Mouse (Mus musculus) testis, adult 2 months (tissue): ENCODE measurements at regions not wholly inside any gene's neighbourhood (a gene's known extent, or its start where the extent isn't known, plus 50 kb on each side); places are given as distances from the start of the nearest gene placed in this dataset.

ENCODE experiments used
- H3K27ac ChIP-seq: fragments of 200-500 bp; 2 replicates; pipeline ENCODE4 v1.5.1; 2012; ENCODE audit warnings: low read depth, low read length; ENCODE audit not compliant: control insufficient read depth, insufficient read depth
- H3K27me3 ChIP-seq: fragments of 200-500 bp; 2 replicates; pipeline ENCODE4 v1.6.1; 2012; ENCODE audit warnings: mild to moderate bottlenecking, low read length, moderate library complexity; ENCODE audit not compliant: control insufficient read depth, insufficient read depth
- H3K36me3 ChIP-seq: fragments of 200-500 bp; 2 replicates; pipeline ENCODE4 v1.6.1; 2012; ENCODE audit warnings: mild to moderate bottlenecking, low read length; ENCODE audit not compliant: control insufficient read depth, insufficient read depth
- H3K4me1 ChIP-seq: fragments of 200-500 bp; 2 replicates; pipeline ENCODE4 v1.6.1; 2012; ENCODE audit warnings: low read length; ENCODE audit not compliant: control insufficient read depth, insufficient read depth
- H3K4me3 ChIP-seq: fragments of 200-500 bp; 2 replicates; pipeline ENCODE4 v1.5.1; 2012; ENCODE audit warnings: low read depth, mild to moderate bottlenecking, low read length, moderate library complexity, mixed read lengths; ENCODE audit not compliant: control insufficient read depth
- CTCF ChIP-seq: fragments of 200-500 bp; IDR thresholded peaks from 2 replicates; pipeline ENCODE4 v1.5.1; 2012; ENCODE audit warnings: low read depth, mild to moderate bottlenecking, inconsistent platforms, low read length, moderate library complexity; ENCODE audit not compliant: control insufficient read depth, insufficient read depth, insufficient replicate concordance
- POLR2A ChIP-seq: fragments of 200-500 bp; IDR thresholded peaks from 2 replicates; pipeline ENCODE4 v1.6.1; 2012; ENCODE audit warnings: low read depth, mild to moderate bottlenecking, inconsistent platforms, low read length, moderate library complexity; ENCODE audit not compliant: control insufficient read depth

DNA sequence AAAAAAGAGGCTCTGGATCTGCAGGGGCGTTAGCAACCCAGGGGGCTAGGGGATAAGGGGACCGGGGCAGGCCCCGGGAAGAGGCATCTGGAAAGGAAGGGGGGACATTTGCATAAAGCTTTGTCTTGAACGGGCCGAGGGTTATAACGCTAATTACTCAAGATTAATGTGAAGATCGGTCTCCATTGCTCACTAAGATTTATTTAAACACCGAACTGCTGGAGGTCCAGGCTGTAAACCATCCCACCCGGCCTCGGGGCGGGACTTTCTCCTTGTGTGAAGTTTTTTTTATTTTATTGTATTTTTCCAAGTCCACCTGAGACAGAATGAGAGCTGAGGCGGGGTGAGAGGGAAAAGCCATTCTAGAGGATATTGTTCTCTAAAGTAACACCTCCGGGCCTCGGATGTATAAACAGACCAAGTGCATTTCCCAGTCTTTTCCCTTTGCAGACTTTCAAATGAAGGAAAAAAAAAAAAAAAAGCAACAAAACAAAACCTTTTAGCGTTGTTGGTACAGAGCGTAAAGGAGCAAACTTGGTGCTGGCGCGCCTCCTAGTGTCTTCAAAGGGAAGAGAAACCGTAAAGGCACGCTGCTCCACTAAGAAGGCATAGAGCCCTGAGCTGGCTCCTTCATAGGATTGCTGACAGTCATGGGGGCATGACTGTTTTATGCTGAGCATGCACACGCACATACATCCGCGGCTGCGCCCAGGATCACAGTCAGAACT is 313.3 kb downstream of the Parp8 start:
- no peak overlapping the region for H3K4me3 ChIP-seq
- H3K4me1 ChIP-seq: peaks cover 3% of the 10 kb centered on the region; the same call in 1 of the 2 replicates
- H3K27me3 ChIP-seq: peaks cover 7% of the 10 kb centered on the region
- TF ChIP-seq CTCF: peak; percentile 50; the same call in 1 of the 2 replicates
- no peak for TF ChIP-seq POLR2A
- H3K27ac ChIP-seq: no peak overlapping the region
- no peaks in the 10 kb centered on the region for H3K36me3 ChIP-seq

GRCm38 (mm10) chr13:116711148-116711865 is 314.0 kb downstream of the Parp8 start:
- Histone ChIP-seq H3K27ac (no peak overlapping the region), H3K4me1 (peaks cover 3% of the 10 kb centered on the region; the same call in 1 of the 2 replicates), H3K27me3 (peaks cover 7% of the 10 kb centered on the region), H3K4me3 (no peak overlapping the region), H3K36me3 (no peaks in the 10 kb centered on the region)
- no peak for TF ChIP-seq POLR2A
- no peak for TF ChIP-seq CTCF

GRCm38 (mm10) chr13:116709671-116710070 is 315.7 kb downstream of the Parp8 start:
- no peak for TF ChIP-seq CTCF
- TF ChIP-seq POLR2A: no peak
- no peak overlapping the region for H3K4me3 ChIP-seq
- H3K27ac ChIP-seq: no peak overlapping the region
- peaks cover 6% of the 10 kb centered on the region; the same call in 1 of the 2 replicates for H3K4me1 ChIP-seq
- H3K27me3 ChIP-seq: peaks cover 7% of the 10 kb centered on the region
- H3K36me3 ChIP-seq: no peaks in the 10 kb centered on the region

DNA sequence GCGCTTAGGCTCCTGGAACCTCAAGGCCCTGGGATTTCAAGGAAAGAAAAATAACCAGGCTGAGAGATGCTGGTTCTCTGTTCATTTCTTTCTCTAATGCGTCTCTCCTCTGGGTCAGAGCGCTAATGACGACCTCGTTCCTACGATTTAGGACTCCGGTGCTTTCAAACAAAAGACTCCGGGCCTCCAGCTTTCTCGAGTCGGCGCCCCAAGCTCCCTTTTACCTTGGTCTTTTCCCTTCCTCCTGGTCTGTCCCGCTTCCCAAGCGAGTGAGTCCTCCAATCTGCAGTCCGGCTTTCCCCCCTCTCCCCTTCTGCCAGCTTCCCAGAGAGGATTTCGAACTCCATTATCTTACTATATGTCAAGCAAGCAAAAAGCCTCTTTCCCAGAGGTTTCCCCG is 316.5 kb downstream of the Parp8 start:
- Histone ChIP-seq H3K27me3 (peaks cover 7% of the 10 kb centered on the region), H3K27ac (no peak overlapping the region), H3K4me1 (peaks cover 6% of the 10 kb centered on the region; the same call in 1 of the 2 replicates), H3K4me3 (no peak overlapping the region), H3K36me3 (no peaks in the 10 kb centered on the region)
- TF ChIP-seq POLR2A (no peak), CTCF (no peak)

DNA sequence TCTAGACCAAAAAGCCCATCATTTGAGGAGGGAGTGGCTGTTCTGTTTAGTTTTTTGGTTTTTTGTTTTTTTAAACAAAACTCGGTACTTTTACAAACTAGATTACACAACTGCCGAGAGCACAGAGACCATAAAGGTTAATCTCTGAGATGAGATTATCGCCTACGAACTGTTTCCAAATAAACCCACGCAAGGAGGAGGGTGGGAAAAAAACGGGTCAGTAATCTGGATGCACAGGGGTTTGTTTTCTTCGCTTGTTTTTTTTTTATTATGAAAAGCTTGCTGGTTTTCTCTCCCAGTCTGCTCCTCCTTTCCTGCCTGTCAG is 316.9 kb downstream of the Parp8 start:
- Histone ChIP-seq H3K4me3 (no peak overlapping the region), H3K27me3 (peaks cover 7% of the 10 kb centered on the region), H3K36me3 (no peaks in the 10 kb centered on the region), H3K27ac (no peak overlapping the region), H3K4me1 (peaks cover 6% of the 10 kb centered on the region; the same call in 1 of the 2 replicates)
- TF ChIP-seq CTCF (no peak), POLR2A (no peak)

DNA sequence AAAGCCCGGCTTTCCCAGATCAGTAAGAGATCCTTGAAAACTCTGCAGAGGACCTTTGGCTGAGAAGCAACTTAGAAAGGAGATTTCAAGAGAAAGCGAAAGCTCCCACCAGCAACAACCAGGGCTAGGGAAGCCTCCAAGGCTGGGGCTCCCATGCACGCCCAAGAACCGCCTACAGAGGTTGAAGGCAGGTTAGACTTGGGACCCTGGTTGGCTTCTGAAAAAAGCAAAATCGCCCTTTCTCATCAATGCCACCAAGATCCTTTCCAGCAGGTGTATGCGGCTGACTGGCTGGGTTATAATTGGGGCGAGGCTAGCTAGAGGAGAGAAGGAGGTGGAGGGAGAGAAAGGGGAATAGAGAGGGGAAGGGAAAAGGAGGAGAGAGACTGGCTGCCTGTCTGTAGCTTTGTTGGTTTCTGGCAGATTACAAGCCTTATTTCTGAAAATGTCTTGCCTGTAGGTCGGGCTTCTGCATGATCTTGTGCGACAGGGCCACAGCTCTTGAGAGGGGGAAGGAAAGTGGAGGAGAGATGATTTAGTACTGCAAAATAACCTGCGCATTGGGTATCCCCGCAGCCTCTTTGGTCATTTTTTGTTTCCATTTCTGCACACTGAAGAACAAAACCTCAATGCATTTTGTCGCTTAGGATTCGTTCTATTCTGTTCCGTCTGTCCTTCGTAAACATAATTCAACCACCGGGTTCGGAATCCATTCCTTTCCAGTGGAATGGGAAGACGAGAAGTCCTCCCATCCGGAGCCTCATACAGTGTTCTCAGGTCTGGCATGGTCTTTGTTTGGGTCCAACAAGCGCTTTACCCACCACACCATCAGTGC is 317.5 kb downstream of the Parp8 start:
- H3K4me3 ChIP-seq: no peak overlapping the region
- no peak overlapping the region for H3K27ac ChIP-seq
- H3K4me1 ChIP-seq: peaks cover 6% of the 10 kb centered on the region; the same call in 1 of the 2 replicates
- H3K27me3 ChIP-seq: peaks cover 7% of the 10 kb centered on the region
- no peaks in the 10 kb centered on the region for H3K36me3 ChIP-seq
- TF ChIP-seq POLR2A (no peak), CTCF (no peak)
